Mouse (Mus musculus) G1E-ER4 (cell line): Measurements from ENCODE around the gene Angel2. TPM values are rescaled to one million over a fixed set of nuclear protein-coding genes. Genes with fewer than 3 reads are reported as not detected.

Experiments used
- GATA1 ChIP-seq: IDR thresholded peaks from one replicate; pipeline ENCODE4 v1.8.0; 2012; ENCODE audit warnings: low read length, inconsistent platforms
- polyA plus RNA-seq: library from polyadenylated mRNA; stranded (reverse); fragments of >175 nt; gene quantifications from 2 replicates; pipeline ENCODE4 v1.2.3, GENCODE M21; 2012

Angel2 gene
- polyA plus RNA-seq, 1 experiment = 20.0 TPM

DNA sequence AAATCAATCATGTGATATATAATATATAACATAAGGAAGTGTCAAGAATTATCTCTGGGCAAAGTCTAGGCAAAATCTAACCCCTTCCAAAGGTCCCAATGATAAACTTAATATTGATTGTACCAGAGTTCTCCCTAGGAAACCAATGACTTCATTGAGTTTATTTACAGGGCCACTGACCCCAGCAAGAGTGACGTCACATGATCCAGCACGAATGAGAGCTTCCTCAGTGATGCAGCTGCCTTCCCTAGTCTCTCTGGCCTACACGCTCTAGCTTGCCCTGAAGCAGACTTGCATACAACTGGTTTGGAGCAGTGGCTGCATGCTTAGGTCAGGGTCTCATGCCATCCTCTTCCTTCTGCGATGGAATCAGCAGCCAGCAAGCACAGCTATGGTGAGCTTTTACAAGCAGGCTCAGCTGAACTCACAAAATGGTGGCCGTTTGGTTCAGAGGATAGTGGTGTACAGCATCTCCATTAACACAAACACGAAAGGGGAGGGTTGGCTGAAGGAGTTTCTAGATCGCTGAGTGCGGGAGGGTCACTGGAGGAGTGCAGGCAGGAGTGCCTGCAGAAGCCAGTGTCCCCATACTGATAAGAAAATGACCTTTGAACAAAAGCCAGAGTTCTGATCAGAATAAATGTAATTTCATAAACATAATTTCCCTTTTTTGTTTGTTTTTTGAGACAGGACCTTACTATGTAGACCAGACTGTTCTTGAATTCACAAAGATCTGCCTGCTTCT, 5.0 kb upstream of the Angel2 start:
- no peak for TF ChIP-seq GATA1

DNA sequence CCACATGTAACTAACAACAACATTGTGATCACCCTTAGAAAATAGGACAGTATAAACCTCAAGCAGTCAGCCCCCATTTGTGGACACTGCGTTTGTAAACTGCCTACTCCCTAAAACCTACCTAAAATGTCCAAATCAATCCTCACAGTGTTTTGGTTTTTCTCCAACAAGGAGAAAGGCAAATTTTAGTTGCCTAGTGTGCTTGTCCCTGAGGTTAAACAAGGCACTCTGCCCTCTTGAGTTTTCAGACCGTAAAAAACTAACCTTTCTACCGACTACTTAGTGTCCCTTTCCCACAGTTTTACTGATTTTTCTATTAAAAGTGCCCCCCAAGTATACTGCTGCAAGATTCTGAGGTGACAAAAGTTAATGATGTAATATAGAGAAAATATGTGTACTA, 2.4 kb downstream of the Angel2 start:
- TF ChIP-seq GATA1 = no peak

DNA sequence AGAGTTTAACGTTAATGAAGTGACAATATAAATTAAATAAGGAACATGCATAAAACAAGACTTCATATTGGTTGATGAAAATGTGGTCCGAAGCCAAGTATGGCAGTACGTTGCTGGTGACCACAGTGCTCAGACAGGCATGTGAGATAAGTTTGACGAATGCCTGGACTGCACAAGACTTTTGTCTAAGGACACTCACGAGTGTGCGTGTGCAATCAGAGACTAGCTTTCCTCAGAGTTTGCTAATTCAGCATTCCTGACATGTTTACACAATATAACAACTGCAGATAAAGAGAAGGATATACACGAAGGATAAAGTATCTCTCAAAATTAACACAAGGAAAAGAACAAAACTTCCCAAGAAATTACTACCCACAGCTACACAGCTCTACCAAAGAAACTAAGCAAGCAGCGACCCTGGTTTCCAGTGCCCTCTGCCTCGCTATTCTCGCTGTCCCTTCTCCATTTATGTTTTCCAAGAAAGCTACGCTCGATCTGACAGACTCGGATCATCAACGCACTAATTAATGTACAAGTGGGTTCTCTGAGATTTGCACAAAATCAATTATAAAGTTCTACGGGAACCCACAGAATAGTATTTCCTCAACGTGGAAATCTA, 2.9 kb downstream of the Angel2 start:
- TF ChIP-seq GATA1 = no peak

DNA sequence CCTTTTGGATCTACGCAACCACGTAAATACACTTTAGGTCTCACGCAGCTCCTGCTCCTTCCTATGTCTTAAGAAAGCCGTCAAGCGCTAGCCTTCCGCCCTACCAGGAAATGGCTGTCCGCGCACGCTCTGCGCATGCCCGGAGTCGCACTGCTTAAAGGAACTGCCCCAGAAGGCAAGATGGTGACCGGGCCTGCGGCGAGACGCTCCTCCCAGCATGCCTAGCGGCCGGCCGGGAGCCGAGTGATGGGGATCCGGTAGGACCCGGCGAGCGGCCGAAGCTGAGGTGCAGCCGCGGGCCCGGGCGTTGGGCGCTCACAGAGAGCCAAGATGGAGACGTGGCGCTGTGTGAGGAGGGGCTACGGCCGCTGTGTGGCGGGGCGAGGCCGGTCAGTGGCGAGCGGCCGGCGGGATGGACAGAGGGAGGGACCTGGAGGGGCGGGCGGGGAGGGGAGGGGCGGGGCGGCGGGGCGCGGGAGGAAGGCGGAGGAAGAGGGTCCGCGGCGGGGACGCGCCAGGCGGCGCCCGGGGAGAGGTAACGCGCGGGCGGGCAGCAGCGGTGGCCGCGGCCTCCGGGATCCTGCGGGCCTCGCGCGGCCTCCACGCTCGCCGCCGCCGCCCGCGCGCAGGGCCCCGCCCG, 3.6 kb downstream of the Angel2 start:
- no peak for TF ChIP-seq GATA1

DNA sequence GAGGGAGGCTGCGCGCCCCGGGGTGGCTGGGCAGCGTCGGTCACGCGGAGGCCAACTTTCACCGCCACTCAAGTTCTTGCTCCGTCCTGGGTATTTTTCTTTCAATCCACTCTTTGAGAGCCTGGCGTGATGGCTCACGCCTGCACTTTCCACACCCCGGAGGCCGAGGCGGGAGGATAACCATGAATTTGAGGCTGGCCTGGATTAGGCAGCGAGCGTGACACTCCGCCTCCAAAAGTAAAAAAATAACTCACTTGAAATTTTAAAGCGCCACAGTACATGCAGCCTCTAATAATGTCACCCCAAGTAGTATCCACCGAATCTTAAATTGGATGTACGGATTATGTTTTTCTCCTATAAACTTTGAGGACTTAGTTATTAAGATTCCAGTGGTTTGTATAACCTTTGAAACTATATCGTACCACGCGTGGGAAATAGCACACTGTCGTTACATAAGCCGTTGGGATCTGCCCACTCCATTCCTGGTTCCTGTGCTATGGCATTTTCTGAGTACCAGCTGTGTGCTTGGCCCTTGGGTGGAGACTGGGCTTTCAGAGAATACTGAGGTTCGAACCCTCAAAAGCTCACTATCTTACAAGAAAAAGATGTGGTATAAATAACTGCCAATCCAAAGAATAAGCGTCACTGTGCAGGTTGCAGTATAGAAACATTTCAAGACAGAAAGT, 4.2 kb downstream of the Angel2 start:
- TF ChIP-seq GATA1 = no peak

DNA sequence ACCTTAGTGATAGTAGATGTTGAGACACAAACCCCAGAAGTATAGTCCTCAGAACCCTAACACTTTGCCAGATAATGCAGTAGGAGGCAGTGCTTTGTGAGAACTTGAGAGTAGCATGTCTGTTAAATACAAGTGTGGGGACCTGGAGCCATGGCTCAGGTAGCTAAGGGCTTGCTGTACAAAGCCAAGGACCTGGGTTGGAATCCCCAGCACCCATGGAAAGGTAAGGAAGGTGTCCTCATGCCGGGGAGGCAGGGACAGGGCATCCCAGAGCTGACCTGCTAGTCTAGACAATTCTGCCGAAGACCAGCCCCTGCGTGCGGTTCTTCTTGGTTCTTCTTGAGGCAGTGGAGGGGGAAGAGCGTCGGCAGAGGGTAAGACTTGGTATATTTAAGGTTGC, 5.3 kb downstream of the Angel2 start:
- TF ChIP-seq GATA1 = no peak

DNA sequence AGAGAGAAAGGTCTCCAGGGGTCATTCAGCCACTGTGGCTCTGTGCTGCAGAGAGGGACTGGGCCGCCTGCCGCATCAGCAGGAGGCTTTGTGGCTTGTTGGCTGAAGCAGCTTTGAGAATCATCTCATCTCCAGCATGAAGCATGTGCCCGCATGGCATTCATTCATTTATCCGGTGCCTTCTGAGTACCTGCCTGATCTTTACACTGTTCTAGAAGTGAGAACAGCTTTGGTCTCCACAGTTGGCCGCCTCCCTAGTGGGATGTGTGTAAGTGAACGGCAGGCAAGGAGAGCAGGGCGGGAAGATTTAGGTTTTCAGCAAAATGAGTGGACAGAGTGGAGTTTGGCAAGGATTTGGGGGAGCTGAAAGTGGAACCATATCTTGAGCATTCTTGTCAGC, 14.9 kb downstream of the Angel2 start:
- TF ChIP-seq GATA1 = no peak

DNA sequence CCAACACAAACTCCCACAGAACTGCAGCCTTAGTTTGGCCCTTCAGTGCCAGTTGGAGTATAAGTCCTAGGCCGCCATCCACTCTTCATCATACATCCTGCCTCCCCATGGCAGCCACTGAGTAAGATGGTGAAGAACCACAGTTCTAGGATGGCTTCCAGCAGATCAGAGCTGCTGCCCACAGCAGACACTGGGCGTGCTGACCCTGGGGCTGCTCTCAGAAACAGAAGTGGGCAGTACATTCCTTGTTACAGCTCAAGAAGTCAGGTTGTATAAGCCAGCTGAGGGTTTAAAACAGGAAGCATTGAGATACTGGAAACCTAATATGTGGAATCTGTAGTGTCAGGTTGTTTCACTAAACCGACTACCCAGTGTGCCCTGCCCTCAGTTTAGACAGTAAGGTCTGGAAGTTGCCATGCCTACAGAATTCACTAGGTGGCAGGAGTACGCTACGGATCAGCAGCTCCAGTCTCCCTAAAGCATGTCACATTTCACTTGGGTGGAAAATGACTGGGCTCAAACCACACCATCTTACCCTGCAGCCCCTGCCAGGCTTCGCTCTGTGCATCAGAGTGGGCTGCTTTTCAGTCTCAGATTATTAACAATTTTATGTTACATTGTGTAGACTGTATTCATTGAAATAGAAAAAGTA, 19.3 kb downstream of the Angel2 start:
- TF ChIP-seq GATA1 = no peak

DNA sequence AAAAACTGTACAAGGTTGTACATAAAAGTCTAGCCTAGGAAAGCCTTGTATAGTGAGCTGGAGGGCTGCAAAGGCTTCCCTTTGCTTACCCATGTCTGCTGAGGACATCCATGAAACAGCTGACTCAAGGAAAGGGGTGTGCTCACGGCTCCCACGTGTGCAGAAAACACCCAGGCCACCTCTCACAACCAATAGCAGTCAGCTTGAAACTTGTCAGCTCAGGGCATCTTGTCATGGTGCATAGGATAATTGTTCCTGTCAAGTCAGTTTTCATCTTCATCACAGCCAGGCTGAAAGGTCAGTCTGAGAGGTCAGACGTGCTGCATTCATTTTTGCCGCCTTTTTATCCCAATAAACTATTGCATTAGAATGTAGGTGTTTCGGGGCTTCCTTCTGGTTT, 23.1 kb downstream of the Angel2 start:
- no peak for TF ChIP-seq GATA1

DNA sequence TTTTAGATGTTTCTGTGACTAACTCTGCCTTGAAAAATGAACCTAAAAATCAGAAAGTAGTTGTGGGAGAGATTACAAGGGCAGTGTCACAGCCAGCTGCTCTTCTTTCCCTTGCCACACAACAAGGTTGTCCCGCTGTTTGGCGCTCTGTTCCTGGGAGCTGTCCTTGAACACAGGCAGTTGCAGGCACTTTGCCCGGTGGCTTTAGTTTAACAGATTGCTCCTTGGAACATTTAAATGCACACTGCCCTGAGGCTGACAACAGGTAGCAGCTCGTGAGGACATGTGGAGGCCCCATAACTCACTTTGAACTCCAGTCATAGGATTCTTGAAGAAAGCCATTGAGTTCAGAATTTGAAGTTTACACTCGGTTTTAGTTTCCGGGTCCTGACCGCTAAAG, 23.5 kb downstream of the Angel2 start:
- no peak for TF ChIP-seq GATA1

DNA sequence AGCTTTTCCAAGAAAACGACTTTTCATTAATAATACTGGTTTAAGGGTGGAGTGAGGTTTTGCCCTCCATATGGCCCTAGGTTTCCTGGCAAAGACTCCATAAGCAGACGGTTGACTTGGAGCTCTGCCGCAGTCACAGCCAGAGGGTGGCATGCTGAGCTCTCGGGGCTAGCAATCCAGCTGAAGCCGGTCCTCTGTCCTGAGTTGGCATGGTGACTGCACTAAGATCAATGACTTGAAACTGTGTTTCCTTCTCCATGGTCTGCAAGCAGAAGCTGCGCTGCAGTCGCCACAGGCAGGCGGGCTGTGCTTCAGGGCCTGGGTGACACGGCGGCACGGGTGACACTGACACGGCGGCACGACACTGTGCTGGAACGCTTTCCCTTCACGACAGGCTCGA, 23.9 kb downstream of the Angel2 start:
- no peak for TF ChIP-seq GATA1

DNA sequence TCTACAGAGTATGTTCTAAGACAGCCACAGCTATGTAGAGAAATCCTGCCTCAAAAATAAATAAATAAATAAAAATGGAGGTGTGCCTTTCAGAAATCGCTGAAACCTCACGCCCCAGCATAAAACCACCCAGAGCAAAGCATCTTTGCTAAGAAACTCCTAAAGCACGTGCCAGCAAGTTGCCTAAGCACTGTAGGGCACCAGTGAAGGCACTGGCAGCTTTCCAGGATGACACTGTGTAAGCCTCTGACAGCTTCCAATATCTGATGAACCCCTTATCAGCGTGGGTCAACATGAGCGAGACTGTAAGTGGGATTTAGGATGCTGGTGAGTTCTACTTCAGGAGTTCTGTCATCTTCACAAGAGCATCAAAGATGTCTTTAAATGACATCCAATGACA, 26.1 kb downstream of the Angel2 start:
- TF ChIP-seq GATA1 = no peak

DNA sequence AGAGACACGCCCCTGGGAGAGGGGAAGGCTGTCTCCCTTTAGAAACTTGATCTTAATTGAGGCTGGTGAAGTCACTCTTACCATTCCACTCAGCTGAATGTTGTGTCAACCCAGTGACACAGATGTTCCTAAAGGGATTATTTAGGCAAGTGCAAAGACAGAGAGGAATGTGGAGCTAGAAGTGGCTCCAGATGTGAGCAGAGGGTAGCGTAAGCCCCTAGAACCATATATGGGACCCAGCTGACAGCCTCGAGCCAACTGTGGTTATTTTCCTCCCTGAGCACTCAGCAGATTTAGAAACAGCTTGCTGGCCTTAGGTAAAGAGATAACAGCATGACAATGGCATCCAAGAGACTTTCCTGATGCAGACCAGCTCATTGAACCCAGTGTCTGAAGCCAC, 28.1 kb downstream of the Angel2 start:
- TF ChIP-seq GATA1 = no peak

DNA sequence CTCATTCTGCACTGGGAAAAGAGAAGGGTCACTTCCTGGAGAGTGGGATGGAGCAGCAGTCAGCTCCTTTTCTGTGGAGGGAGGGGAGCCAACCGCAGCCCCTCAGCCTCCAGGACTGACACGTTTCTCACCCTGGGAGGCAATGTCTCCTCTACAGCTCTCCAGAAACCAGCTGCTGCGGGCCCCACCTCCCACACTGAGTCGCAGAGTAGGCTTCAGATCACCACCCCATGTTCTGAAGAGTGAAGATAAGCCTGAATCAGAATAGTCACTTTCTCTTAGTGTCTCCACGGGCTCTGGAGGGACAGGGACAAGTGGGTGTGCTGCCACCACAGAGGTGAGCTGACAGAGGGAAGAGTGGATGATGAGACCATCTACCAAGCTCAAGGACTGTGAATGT, 33.9 kb downstream of the Angel2 start:
- no peak for TF ChIP-seq GATA1

DNA sequence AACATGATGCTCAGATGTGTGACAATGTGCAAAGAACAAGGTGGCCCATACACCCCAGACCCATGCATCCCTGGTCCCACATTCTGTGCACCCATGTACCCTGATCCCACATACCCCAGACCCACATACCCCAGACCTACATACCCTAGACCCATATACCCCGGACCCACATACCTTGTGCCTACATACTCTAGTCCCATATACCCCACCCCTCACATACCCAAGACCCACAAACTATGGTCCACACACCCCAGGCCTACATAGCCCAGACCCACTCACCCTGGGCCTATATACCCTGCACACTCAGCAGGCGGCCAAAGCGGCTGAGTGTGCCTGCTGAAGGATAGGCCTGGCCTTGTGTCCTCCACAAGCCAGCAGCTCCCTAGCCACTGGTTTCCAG, 37.8 kb downstream of the Angel2 start:
- no peak for TF ChIP-seq GATA1
